Mouse (Mus musculus): ENCODE measurements at regions not wholly inside any gene's neighbourhood (a gene's known extent, or its start where the extent isn't known, plus 50 kb on each side); places are given as distances from the start of the nearest gene placed in this dataset.
"Not testable (repeated sequence)": the region's sequence is repeated elsewhere in the genome, so short reads cannot be mapped to it uniquely, and the experiment has no call there.

GRCm38 (mm10) chr9:5542604-5543003, 197.4 kb downstream of the Casp12 start:
- no peaks in the 10 kb centered on the region for H3K4me1 ChIP-seq (ENCODE audit: control insufficient read depth, insufficient read depth, low read length)
- WGBS, result 74% methylated on average over 1 of the region's 1 CpGs
- H3K9me3 ChIP-seq (ENCODE audit: control insufficient read depth, low read length), result no peaks in the 10 kb centered on the region
- no peak overlapping the region for H3K4me3 ChIP-seq (ENCODE audit: low read length)
- H3K4me2 ChIP-seq (replicated peaks; ENCODE audit: low read depth, low read length), result no peak overlapping the region
- H3K27ac ChIP-seq (ENCODE audit: low read depth, low read length), result no peak overlapping the region
- no peak for ATAC-seq (ENCODE audit: low FRiP score, low TSS enrichment)
- H3K36me3 ChIP-seq (ENCODE audit: control insufficient read depth, insufficient read depth, low read length), result no peaks in the 10 kb centered on the region
- no peak overlapping the region for H3K9ac ChIP-seq (ENCODE audit: low read depth, low read length)
- H3K27me3 ChIP-seq (ENCODE audit: control insufficient read depth, insufficient read depth, low read length), result no peaks in the 10 kb centered on the region

GRCm38 (mm10) chr9:5575072-5575471, 229.8 kb downstream of the Casp12 start:
- ATAC-seq (ENCODE audit: low FRiP score, low TSS enrichment), result no peak
- Histone ChIP-seq H3K9ac (ENCODE audit: low read depth, low read length) (no peak overlapping the region), H3K4me3 (ENCODE audit: low read length) (no peak overlapping the region), H3K27ac (ENCODE audit: low read depth, low read length) (no peak overlapping the region), H3K27me3 (ENCODE audit: control insufficient read depth, insufficient read depth, low read length) (no peaks in the 10 kb centered on the region), H3K9me3 (ENCODE audit: control insufficient read depth, low read length) (no peaks in the 10 kb centered on the region), H3K36me3 (ENCODE audit: control insufficient read depth, insufficient read depth, low read length) (no peaks in the 10 kb centered on the region), H3K4me1 (ENCODE audit: control insufficient read depth, insufficient read depth, low read length) (no peaks in the 10 kb centered on the region), H3K4me2 (replicated peaks; ENCODE audit: low read depth, low read length) (no peak overlapping the region)
- 86% methylated on average over 1 of the region's 1 CpGs for WGBS

GRCm38 (mm10) chr9:5578168-5578567, 232.9 kb downstream of the Casp12 start:
- not testable (repeated sequence) for H3K4me1 ChIP-seq (ENCODE audit: control insufficient read depth, insufficient read depth, low read length); H3K27ac ChIP-seq (ENCODE audit: low read depth, low read length); H3K27me3 ChIP-seq (ENCODE audit: control insufficient read depth, insufficient read depth, low read length); H3K9ac ChIP-seq (ENCODE audit: low read depth, low read length); H3K9me3 ChIP-seq (ENCODE audit: control insufficient read depth, low read length); H3K4me2 ChIP-seq (replicated peaks; ENCODE audit: low read depth, low read length); H3K36me3 ChIP-seq (ENCODE audit: control insufficient read depth, insufficient read depth, low read length); H3K4me3 ChIP-seq (ENCODE audit: low read length); ATAC-seq (ENCODE audit: low FRiP score, low TSS enrichment)
- WGBS, result 82% methylated on average over 11 of the region's 11 CpGs

- Histone ChIP-seq H3K4me1 (ENCODE audit: control insufficient read depth, insufficient read depth, low read length) (no peaks in the 10 kb centered on the region), H3K27ac (ENCODE audit: low read depth, low read length) (no peak overlapping the region), H3K27me3 (ENCODE audit: control insufficient read depth, insufficient read depth, low read length) (no peaks in the 10 kb centered on the region), H3K4me3 (ENCODE audit: low read length) (no peak overlapping the region), H3K9me3 (ENCODE audit: control insufficient read depth, low read length) (no peaks in the 10 kb centered on the region), H3K4me2 (replicated peaks; ENCODE audit: low read depth, low read length) (no peak overlapping the region), H3K36me3 (ENCODE audit: control insufficient read depth, insufficient read depth, low read length) (no peaks in the 10 kb centered on the region), H3K9ac (ENCODE audit: low read depth, low read length) (no peak overlapping the region)
- ATAC-seq (ENCODE audit: low FRiP score, low TSS enrichment), result no peak
- WGBS, result 84% methylated on average over 3 of the region's 3 CpGs
These were observed 250.8 kb downstream of the Casp12 start for GRCm38 (mm10) chr9:5595891-5596635.

GRCm38 (mm10) chr9:5604019-5604418, 258.8 kb downstream of the Casp12 start:
- Histone ChIP-seq H3K4me1 (ENCODE audit: control insufficient read depth, insufficient read depth, low read length) (no peaks in the 10 kb centered on the region), H3K27ac (ENCODE audit: low read depth, low read length) (no peak overlapping the region), H3K9ac (ENCODE audit: low read depth, low read length) (no peak overlapping the region), H3K4me2 (replicated peaks; ENCODE audit: low read depth, low read length) (no peak overlapping the region), H3K4me3 (ENCODE audit: low read length) (no peak overlapping the region), H3K9me3 (ENCODE audit: control insufficient read depth, low read length) (no peaks in the 10 kb centered on the region), H3K36me3 (ENCODE audit: control insufficient read depth, insufficient read depth, low read length) (no peaks in the 10 kb centered on the region), H3K27me3 (ENCODE audit: control insufficient read depth, insufficient read depth, low read length) (no peaks in the 10 kb centered on the region)
- WGBS, result 82% methylated on average over 1 of the region's 1 CpGs
- ATAC-seq (ENCODE audit: low FRiP score, low TSS enrichment), result no peak

DNA sequence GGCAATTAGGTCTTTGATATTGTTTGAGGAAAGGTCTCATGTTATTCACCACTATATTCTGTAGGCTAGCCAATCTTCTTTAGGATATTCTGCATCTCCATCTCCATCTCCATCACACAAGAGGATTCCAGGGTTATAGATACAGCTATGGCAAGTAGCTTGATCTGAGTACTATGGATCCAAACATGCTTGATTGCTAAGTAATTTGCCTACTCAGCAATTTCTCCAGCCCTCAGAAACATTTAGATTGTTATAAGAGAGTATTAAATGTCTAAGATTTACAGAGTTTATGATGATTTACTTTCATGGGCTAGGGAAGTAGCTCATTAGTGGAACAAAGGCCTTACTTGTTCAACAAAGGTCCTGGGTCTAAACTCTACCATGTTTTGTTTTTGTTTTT, 259.8 kb downstream of the Casp12 start:
- no peak overlapping the region for H3K4me3 ChIP-seq (ENCODE audit: low read length)
- no peaks in the 10 kb centered on the region for H3K4me1 ChIP-seq (ENCODE audit: control insufficient read depth, insufficient read depth, low read length)
- H3K36me3 ChIP-seq (ENCODE audit: control insufficient read depth, insufficient read depth, low read length), result no peaks in the 10 kb centered on the region
- H3K9me3 ChIP-seq (ENCODE audit: control insufficient read depth, low read length), result no peaks in the 10 kb centered on the region
- no peak for ATAC-seq (ENCODE audit: low FRiP score, low TSS enrichment)
- no peak overlapping the region for H3K4me2 ChIP-seq (replicated peaks; ENCODE audit: low read depth, low read length)
- no peak overlapping the region for H3K27ac ChIP-seq (ENCODE audit: low read depth, low read length)
- H3K27me3 ChIP-seq (ENCODE audit: control insufficient read depth, insufficient read depth, low read length), result no peaks in the 10 kb centered on the region
- H3K9ac ChIP-seq (ENCODE audit: low read depth, low read length), result no peak overlapping the region

GRCm38 (mm10) chr9:5616725-5617124, 271.5 kb downstream of the Casp12 start:
- Histone ChIP-seq H3K4me3 (ENCODE audit: low read length) (no peak overlapping the region), H3K4me1 (ENCODE audit: control insufficient read depth, insufficient read depth, low read length) (no peaks in the 10 kb centered on the region), H3K36me3 (ENCODE audit: control insufficient read depth, insufficient read depth, low read length) (no peaks in the 10 kb centered on the region), H3K9ac (ENCODE audit: low read depth, low read length) (no peak overlapping the region), H3K9me3 (ENCODE audit: control insufficient read depth, low read length) (no peaks in the 10 kb centered on the region), H3K27me3 (ENCODE audit: control insufficient read depth, insufficient read depth, low read length) (no peaks in the 10 kb centered on the region), H3K4me2 (replicated peaks; ENCODE audit: low read depth, low read length) (no peak overlapping the region), H3K27ac (ENCODE audit: low read depth, low read length) (no peak overlapping the region)
- no peak for ATAC-seq (ENCODE audit: low FRiP score, low TSS enrichment)
- WGBS, result 94% methylated on average over 17 of the region's 17 CpGs

DNA sequence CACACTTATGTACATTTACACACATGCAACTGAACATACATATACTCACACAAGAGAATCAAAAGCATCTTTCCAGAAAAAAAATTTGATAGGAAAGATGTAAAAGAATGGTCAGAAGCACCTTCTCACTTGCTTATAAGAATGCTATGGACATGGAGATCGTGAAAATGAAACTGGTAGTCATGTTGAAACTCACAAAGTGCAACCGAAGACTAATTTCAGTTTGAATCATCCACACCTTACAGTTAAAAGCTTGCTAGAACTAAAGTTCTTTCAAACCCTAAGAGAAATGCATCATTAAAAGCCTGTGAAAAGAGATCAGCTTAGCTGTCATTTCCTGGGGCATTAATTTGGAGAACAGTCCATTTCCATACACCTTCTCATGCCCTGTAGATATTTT, 278.2 kb downstream of the Casp12 start:
- WGBS, result 91% methylated on average over 2 of the region's 2 CpGs

DNA sequence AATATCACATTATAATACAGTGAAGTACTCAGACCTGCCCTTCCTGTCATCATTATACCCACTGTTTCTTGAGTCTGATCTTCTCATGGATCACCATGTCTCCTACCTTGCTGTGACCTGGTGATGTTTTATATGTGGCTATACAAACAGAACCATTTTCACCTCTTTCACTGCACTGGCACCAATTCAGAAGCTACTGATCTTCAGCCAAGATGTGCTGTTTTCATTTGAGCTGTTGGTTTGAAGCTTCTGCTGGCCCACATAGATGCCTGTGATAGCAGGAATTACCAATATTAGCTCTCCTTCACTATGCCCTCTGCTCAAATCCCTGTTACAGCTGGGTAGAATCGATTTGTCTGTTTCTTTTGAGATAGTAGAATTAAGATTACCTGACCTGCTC, 282.3 kb downstream of the Casp12 start:
- 85% methylated on average over 1 of the region's 1 CpGs for WGBS
- Histone ChIP-seq H3K27me3 (ENCODE audit: control insufficient read depth, insufficient read depth, low read length) (no peaks in the 10 kb centered on the region), H3K4me3 (ENCODE audit: low read length) (no peak overlapping the region), H3K27ac (ENCODE audit: low read depth, low read length) (no peak overlapping the region), H3K36me3 (ENCODE audit: control insufficient read depth, insufficient read depth, low read length) (no peaks in the 10 kb centered on the region), H3K4me1 (ENCODE audit: control insufficient read depth, insufficient read depth, low read length) (no peaks in the 10 kb centered on the region), H3K4me2 (replicated peaks; ENCODE audit: low read depth, low read length) (no peak overlapping the region), H3K9ac (ENCODE audit: low read depth, low read length) (no peak overlapping the region), H3K9me3 (ENCODE audit: control insufficient read depth, low read length) (no peaks in the 10 kb centered on the region)
- ATAC-seq (ENCODE audit: low FRiP score, low TSS enrichment), result no peak

More for the DNA sequence above, 278.2 kb downstream of the Casp12 start:
- Histone ChIP-seq H3K36me3 (ENCODE audit: control insufficient read depth, insufficient read depth, low read length) (no peaks in the 10 kb centered on the region), H3K9me3 (ENCODE audit: control insufficient read depth, low read length) (no peaks in the 10 kb centered on the region), H3K27me3 (ENCODE audit: control insufficient read depth, insufficient read depth, low read length) (no peaks in the 10 kb centered on the region), H3K4me3 (ENCODE audit: low read length) (no peak overlapping the region), H3K4me2 (replicated peaks; ENCODE audit: low read depth, low read length) (no peak overlapping the region), H3K27ac (ENCODE audit: low read depth, low read length) (no peak overlapping the region), H3K4me1 (ENCODE audit: control insufficient read depth, insufficient read depth, low read length) (no peaks in the 10 kb centered on the region), H3K9ac (ENCODE audit: low read depth, low read length) (no peak overlapping the region)
- ATAC-seq (ENCODE audit: low FRiP score, low TSS enrichment), result no peak

Data from kidney, embryonic 14.5 days (tissue).